Mouse (Mus musculus) layer of hippocampus, adult 8-10 months (tissue): ENCODE results near the gene Prlh. TPM values are rescaled to one million over a fixed set of nuclear protein-coding genes. Genes with fewer than 3 reads are reported as not detected.
A peak's percentile ranks its signal among the peaks of the same experiment; 100 is the strongest.

Experiments used
- DNase-seq, 2 experiments: peaks; one replicate each; pipeline ENCODE4 v3.0.0; 2022; ENCODE audit warnings: low spot score in 2 of 2
- total RNA-seq, 4 experiments: library from RNA; stranded (reverse); gene quantifications; 2 replicates each; pipeline ENCODE4 v1.2.4; 2022

The Prlh gene
- total RNA-seq, 4 experiments from 2014 or later, result not detected

DNA sequence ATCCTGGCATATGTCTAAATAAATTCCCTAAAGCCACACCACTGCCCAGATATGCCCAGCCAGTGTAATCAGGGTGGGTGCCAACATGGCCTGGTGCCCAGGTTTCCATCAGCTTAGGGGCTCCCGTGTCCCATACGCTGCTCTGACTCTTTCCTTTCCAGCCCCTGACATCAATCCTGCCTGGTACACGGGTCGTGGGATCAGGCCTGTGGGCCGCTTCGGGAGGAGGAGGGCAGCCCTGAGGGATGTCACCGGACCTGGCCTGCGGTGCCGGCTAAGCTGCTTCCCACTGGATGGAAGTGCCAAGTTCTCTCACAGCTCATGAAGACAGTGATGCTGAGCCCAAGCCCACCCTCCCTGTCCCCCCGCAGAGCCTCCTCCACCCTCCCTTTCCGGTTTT lies 780 bp downstream of the Prlh start:
- no peak for DNase-seq

DNA sequence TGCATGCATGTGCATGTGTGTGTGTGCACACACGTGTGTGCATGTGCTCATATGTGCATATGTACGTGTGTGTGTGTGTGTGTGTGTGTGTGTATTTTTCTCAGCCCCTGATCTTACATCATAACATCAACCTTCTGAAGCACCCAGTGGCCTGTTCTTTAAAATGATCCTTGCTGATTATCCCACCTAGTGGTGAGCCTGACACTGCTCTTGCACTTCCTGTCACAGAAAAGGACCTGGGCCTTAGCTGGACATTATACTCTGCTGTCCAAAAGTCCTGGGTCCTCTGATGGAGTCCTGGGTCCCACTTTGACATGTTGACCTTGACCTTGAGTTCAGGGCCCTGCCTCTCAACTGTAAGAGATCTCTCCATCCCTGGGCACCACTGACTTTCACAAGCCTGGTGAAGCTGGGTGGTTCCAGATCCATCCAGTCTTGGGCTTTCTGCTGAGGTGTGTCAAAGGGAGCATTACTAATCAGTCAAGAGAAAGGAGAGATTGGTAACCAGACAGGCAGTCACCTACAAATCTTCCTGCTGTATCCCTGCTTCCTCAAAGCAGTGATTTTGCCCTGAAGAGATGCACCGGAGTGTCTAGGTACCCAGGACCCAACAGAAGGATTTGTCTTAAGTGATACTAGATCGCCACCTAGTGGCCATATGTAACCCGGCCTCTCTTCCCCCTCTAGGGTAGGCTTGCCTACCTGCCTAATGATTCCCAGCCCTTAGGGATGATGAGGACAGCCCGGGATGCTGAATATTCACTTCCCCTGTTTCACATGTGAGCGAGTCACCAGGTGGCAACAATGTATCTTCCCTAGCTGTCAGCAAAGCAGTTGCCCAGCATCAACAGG lies 3.6 kb downstream of the Prlh start:
- DNase-seq, result peak in 1 of 2 experiments; percentile 71

DNA sequence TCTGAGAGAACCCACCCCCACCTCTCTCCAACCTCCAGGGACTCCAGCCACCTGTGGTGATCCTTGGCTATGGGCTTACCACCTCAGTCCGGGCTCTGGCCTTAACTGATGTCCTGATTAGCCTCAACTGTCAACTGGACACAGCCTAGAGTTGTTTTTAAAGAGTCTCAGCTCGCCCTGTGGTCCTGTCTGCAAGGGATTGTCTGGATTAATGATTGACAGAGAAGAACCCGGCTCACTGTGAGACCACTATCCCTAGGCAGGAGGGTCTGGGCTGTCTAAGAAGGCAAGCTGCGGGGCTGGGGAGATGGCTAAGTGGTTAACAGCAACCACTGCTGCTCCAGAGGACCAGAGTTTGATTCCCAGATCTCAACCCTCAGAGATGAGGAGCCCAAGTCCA lies 9.6 kb downstream of the Prlh start:
- DNase-seq, result no peak

DNA sequence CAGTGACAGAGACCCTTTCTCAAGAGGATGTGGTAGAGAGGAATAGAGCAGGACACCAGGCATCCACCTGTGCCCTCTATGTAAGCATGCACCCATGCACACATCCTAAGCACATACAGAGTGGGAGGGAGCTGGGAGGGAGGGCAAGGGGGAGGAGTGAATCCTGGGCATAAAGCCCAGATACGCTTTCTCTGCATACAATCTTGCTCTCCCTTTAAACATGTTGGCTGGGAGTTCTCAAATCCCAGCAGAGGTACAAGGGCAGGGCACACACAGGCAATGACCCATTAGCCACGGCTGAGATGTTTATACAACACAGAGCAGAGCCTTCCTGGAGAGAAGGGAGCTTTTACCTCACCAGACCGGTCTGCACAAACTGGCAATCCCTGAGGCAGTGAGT lies 10.1 kb downstream of the Prlh start:
- DNase-seq, result no peak

DNA sequence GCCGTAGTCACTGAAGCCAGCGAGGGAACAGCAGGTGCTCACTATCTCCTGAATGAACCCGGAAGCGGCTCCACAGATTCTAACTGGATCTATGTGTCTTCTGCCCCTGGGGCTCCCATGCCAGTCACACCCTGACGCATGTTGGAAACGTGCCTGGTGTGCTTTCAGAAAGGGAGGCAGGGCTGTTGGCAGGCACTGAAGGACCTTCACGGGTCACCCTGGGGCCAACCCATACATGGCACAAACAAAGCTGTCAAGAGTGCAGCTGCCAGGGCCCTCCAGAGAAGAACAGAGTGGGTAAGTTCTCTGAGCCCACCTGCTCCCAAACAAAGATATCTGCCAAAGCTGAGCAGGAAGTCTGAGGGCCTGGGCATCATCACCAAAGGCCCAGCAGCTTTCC lies 14.7 kb downstream of the Prlh start:
- no peak for DNase-seq

DNA sequence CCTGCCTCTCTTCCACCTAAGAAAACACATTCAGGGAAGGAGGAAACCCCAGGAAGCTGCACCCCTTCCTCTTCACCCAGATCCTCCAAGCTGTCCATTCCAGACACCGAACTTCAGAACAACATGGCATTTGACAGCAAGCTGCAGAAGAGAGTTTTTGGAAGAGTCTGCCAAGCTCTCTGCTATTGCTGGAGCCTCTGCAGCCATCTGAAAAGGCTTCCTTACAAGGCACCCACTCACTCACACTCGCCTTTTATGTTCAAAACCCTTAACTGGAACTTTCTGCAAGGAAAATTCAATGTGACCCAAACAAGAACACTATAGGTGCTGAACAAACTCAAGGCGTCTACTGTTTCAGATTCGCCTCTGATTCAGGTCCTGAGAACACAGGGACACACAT lies 15.7 kb downstream of the Prlh start:
- no peak for DNase-seq

DNA sequence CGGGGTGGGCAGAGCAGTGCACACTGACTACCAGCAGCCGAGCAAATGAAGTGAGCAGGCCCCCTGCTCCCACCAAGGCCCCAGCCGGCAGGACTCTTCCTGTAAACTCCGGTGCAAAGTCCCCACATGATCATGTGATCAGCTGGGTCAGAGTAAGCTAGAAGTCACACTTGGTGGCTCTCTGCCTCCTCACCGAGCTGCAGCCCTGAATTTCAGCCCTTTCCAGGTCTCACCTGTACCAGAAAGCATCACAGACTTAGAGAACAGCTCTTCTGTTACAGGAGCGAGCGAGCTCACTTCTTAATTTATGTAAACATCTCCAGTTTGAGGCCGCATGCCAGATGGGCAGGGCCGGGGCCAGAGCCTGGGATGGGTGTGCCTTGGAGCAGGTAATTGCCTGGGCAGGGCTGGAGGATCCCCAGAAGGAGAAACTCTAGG lies 16.5 kb downstream of the Prlh start, which contains the start of gene Rab17:
Gene Rab17 (minus strand): TSS at position 315 of the 438 bp plus-strand sequence.
- DNase-seq, result no peak

DNA sequence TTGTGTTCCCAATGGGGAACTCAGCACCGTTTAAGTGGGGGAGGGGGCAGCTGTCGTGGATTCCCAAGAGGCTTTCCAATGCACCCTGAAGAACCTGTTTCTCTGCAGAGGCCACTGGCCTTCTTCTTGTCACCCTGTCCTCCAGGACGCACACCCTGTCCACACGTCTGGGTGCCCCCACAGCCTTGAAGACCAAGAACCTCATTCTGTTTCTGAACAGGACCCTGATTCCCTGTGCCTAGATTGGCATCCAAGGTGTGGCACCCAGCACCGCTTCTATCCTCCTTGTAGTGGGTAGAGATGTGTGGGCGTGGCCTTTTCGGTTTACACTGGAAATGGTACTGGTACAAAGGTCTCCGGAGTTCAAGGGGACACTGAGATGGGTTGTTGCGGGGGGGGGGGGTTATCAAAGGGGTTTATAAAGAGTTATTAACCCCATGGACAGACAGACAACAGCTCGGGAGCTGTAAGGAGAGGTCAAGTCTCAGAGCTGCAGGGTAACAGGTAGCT lies 17.0 kb downstream of the Prlh start:
- no peak for DNase-seq

DNA sequence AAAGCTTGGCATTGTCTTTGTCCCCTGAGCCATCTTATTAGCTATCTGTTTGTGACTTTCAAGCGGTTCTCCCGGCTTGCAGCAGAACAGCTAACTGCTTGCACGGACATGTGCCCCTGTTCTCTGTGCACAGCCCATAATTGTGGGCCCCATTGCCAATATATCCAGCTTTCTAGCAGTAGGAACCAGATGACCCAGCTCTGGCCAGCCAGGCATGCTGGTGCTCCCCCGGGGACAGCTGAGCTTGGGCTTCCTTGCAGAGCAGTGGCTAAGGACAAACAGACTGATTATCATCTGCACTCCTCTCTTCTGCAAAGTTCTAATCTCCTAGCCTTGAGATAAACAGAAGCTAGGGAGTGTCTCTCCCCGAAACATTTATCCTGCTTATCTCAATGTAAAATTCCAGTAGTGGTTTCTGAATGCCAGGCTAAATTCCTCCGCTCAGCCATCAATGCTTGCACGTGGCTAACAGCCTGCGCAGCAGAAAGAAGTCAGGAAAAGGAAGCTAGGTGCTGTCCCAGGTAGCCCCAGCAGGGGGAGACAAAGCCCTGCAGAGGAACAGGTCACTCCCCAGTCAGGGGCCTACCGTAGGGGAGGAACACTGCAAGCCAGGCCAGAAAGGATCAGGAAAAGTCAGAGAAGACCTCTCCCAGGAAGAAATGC lies 20.1 kb downstream of the Prlh start:
- DNase-seq, result peak; percentile 83 to 96

DNA sequence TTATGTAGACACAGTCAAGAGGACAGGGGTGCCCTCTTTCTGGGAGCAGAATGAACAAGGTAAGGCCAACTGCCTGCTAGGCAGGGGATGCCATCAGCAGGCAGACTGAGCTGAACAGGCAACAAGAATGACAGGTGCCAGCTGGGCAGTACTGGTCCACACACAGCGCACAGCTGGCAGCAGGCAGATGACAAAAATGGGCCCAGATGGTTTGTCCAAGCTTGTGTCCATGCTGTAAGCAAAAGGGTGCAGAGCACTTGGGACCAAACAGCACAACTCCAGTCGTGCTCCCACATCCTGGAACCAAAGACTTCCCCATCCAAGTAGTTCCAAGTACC lies 20.6 kb downstream of the Prlh start:
- DNase-seq, result no peak

DNA sequence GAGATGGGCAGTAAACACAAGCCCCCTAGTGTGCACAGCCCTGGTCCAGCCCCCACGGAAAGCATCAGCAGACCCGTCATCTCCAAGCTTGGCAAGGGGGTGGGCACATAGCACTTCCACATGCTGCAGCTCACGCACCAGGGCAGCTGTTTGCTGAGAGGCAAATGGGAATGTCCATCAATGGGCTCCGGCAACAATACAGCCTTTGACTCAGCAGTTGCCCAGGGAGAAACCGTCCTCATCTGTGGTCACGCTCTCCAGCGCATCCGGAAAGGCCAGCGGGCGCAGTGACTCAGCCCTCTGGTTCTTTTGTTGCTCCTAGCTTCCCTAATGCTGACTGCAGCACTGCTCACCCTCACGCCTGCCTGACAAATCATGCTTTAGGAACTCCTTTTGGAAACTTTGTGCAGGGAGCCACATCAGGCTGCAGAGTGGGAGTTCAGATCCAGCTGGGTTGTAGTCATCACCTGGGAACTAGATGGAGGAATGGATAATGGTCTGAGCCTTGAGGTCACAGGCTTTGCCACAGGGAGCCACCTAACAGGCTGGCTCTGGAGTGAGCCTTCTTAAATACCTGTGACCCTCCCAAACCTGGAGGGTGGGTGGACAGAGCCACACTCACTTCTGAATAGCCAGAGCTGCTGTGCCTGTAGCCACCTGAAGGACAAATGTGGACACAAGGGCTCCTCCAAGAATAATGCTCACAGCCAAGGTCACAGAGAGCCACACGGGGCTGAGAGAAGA lies 22.2 kb downstream of the Prlh start:
- peak; percentile 63 to 67 for DNase-seq

DNA sequence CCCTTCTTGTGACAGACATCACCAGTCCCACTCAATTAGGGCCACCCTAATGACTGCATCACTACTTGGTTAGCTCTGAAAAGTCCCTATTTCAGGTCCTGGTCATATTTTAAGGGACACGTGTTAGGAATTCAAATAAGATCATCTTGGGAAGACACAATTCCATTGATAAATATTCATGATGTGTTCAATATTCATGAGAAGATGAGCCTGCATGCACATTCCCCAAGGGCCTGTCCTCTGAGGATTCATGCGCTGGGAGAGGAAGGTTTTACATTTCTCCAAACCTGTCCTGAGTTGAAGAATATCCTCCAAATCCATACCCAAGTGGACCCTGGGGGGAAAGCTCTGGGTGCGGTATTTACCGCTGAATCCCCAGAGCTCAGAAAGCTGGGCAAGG lies 23.1 kb downstream of the Prlh start:
- no peak for DNase-seq

DNA sequence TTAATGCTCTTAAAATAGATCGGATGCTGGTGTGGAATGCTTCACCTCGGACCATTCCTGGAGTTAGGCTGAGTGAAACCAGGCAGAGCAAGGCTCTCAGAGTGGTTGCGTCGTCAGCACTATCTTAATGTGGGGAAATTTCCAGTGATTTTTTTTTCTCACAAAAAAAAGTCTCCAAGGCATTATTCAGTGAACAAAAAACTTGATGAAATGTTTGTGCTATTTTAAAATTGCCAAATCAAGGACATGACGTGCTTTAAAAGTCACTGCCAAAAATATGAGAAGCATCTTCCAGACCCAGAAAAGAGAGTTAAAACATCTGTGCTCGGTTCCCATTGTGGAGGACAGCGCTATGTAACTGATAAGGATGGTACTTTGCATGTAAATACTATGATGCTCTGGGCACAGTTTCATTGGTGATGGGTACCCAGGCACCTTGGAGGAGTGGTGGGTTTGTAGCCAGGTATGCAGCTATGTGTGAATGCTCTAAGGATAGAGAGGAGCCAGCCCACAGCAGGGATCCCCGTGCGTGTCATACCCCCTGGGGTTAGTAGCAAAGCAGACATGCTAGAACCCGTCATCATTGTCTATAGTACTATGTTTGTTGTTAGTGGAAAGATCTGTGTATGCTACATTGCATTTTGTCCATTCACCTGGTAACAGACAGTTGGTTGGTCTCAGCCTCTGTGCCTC lies 27.9 kb downstream of the Prlh start:
- DNase-seq, result no peak

DNA sequence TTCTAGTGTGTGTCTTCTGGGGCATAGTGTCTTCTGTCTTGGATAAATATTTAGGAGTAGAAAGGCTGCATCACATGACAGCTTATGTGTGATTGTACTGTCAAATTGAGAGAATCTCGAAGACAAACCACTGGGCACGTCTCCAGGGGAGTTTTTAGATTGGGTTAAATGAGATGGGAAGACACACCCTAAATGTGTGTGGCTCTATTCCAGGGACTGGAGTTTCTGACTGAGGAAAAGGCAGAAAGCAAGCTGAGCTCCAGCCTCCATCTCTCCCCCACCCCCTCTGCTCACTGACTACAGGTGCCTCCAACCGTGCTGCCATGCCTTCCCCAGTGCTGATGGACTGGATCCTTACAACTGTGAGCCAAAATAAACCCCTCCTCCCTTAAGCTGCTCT lies 28.4 kb downstream of the Prlh start:
- DNase-seq, result no peak

DNA sequence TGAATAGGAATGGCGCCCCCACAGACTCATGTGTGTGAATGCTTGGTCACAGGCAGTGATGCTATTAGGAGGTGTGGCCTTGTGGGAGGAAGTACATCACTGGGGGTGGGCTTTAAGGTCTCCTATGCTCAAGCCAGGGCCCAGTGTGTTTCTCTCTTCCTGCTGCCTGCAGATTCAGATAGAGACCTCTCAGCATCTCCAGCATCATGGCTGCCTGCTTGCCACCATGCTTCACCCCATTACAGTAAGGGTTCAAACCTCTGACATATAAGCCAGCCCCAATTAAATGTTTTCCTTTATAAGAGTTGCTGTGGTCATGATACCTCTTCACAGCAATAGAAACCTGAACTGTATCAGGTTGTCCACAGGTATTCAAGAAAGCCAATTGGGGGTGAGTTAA lies 43.0 kb downstream of the Prlh start:
- no peak for DNase-seq

DNA sequence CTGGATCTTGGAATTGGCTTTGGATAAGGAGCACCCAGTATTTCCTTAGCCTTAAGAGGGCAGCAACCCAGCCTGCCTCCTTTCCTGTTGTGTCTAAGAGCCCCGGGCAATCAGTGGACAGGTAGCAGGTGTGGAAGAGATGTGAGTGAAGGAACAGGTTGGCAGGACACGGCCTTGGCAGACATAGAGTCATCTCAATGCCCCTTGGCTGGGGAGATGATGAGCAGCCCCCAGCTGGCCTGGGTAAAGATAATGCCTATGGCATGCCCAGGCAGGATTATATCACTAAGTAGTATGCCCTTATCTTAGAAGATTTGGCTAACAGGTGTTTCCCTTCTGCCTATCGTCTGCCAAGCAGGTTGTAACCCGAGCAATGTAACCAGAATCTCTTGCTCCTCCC lies 44.2 kb downstream of the Prlh start:
- no peak for DNase-seq

DNA sequence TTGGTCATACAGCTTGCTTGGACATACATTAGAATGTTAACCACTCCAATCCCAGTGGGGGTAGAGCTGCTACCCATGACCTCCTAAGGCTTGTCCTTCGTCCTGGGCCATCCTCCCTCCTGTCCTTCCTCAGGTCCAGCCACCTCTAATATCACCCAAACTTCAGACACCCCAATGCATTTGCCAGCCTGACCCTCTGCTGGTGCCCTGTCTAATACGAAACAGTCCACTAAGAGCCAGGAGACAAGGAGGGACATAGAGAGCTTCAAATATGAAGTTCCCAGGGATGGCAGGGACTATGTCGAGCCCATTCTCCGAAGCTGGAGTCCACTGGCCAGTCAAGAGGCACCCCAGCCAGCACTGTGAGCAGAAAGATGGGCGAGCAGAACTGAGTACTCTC lies 44.7 kb downstream of the Prlh start:
- DNase-seq, result no peak

DNA sequence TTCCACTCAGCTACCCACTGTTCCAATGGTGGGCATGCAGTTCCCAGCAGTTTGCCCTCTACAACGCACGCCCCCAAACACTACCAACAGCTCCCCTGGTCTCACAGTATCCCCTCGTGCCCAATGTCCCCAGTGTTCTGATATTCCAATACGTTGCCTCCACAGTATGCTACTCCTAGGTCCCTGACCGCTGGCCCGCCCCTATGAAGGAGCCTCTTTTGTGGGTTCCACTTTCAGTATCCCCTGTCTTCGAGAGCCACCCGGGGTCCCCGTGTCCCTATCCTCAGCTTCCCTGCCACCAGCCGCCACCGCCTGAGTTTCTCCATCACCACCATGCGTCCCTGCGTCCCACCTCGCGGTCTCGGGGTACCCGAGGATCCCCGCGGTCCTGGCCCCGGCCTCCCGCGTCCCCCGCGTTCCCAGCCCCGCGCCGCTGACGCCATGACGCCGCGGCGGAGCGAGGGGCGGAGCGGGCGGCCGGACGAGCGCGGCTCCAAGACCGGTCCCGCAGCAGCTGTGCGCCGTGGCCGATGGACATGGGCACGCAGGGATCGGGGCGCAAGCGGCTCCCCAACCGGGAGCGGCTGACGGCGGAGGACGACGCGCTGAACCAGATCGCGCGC lies 45.5 kb downstream of the Prlh start, which contains the start of gene Lrrfip1:
Gene Lrrfip1 (plus strand): TSS at position 470 of the 623 bp plus-strand sequence.
- DNase-seq, result peak in 1 of 2 experiments; percentile 53

DNA sequence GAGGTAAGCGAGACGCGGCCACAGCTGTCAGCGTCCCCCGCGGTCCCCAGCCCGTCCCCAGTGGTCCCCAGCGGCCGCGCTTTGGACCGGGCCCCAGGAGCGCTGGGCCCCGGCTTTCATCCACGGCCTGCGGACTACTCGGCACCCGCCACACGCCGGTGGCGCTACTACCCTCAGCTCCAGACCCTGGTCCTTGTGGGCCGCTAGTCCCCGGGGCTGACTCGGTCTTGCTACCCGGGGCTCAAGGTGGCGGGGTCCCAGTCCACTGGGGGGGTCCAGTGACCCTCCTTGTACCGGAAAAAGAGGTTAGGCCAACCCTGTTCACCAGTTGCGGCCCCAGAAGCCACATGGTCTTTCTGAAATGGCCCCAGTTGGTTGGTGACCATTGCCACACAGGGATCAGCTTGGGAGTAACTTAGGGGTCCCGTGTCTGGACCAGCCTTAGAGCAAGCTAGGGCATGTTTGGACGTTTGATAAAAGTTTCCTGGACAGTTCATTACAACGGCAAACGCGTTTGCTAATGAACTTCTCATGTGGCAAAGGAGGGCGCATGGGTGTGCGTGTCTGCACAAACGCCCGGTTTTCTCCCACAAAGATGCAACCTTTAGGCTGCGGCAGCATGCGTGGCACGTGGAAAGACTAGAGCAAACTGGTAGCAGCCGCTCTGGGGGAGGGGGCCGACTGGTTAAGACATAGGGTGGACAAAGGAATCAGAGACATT lies 46.1 kb downstream of the Prlh start:
- DNase-seq, result no peak

DNA sequence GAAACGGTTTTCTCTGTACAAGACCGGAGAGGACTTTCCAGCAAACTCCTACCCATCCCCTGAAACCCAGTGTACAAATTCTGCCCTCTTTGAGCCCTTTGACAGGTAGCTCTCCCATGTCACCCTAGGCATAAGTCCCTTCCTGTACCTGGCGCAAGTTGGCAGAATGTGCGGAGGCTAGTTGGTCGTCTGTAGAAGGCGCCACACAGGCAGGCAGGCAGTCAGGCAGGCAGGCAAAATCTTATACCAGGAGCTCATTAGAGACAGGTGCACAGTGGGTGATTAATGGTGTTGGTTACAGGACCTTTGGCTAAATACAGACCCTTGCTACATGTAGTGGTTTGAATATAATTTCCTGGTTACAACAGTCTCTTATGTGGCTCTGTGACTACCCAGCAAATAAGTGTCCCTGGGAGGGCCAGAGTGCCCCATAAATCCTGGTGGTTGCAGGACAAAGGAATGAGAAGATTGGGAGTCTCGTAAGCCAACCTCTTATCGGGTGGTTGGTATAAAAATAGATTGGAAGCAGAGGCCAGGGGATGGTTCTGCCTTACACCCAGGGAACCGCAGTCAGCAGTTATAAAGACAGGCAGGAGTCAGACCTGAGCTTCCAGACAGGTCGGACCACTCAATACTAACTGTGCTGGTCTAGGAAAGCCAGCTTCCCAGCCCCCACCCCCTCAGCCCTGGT lies 47.1 kb downstream of the Prlh start:
- no peak for DNase-seq
